Mouse (Mus musculus) embryo, embryonic 9.5 days (tissue): Measurements from ENCODE around the gene Map3k7cl.

Experiments used
- DNase-seq: peaks from one replicate; pipeline ENCODE4 v3.0.0-alpha.2; 2017; ENCODE audit errors: extremely low spot score

The Map3k7cl gene

DNA sequence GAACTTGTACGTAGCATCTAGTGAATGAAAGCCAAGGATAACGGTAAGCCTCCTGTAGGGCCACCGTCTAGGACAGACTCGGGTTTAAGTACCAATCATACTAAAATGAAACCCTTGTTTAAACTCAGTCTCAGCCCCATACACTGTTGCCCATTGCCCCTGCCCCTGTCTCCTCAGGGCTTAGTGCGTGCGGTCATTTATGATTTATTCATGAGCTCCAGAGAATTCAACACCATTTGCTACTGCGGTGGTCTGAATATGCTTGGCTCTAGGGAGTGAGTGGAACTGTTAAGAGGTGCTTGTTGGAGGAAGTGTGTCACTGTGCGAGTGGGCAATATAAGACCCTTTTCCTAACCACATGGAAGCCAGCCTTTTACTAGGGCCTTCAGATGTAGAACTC, 34.7 kb downstream of the Map3k7cl start:
- DNase-seq: no peak

- no peak for DNase-seq
These were observed 41.0 kb downstream of the Map3k7cl start for GRCm38 (mm10) chr16:87594145-87594544.

- DNase-seq: no peak
These were observed 42.0 kb downstream of the Map3k7cl start for GRCm38 (mm10) chr16:87595149-87595548.

DNA sequence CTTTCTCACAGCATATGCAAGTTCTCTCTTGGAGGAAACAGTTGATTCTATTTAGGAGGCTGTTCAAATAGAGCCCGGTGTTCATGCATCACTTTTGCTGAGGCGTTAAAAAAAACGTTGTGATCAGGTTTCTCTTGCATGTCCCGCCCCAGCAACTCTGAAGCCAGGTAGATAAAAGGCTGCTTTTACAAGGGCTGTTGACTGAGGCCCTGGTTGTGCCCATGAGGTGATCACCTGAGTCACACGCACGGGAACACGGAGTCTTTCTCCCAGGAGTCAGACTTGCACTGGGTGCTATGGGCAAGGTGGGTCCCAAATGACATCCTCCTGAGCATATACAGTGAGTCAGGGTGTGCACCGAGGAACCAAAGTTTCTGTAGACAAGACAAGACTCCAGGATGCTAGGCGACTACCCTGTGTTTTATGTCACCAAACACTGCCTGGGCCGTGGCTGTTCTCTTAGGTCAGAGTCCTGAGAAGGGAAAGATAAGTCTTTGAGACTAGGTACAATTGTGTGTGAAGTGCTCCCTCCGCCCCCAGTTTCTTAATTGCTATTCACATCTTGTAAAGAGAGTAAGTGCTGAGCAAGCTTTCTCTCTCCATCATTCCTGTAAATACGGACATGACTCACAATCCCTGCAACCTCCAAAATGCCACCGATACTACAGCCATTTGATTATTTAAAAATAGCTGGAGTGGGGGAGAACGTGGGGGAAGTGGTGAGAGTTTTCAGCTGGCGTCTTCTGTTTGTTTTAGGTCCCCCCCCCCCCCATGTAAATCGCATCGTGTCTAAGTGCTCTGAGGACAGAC, 49.8 kb downstream of the Map3k7cl start:
- DNase-seq: no peak

- DNase-seq: no peak
These were observed 50.9 kb downstream of the Map3k7cl start for GRCm38 (mm10) chr16:87604002-87604401.

DNA sequence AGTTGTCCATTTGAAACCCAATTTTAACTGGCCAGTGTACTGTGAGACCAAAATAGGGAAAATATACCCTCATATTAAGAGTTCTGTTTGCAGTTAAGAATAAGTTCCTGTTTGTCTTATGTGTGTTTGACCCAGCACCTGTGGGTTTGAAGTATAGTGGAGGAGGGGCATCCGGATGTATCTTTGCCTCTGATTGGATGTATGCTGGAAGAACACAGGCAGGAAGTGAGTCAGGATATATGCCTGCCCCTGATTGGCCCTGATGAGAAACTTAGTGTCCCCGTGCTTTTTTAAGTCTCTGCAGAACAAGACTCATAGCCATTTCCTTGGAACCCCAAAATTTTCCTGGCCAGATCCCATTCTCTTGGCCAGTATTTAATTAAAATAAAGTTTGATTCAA, 51.8 kb downstream of the Map3k7cl start:
- no peak for DNase-seq

GRCm38 (mm10) chr16:87607383-87607782, 54.3 kb downstream of the Map3k7cl start:
- DNase-seq: no peak

GRCm38 (mm10) chr16:87607959-87608358, 54.8 kb downstream of the Map3k7cl start:
- DNase-seq: no peak

DNA sequence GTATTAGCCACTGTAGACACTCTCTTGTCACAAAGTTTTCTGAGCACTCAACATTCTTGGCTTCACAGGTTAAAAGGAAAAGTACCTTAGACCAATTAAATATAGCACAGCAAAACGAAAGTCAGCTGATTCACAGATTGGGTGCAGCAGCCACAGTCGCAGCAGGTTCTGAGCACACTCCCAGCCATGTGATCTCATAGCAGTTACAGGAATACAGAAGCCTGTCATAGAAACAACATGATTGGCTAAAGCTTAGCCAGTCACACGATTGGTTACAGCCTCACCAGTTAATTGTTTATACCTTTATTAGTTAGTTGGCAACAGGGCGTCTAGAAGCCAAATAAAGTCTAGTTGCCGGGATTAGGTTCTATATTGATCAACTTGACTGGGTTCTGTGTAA, 57.0 kb downstream of the Map3k7cl start:
- no peak for DNase-seq

GRCm38 (mm10) chr16:87610556-87611295, 57.6 kb downstream of the Map3k7cl start:
- DNase-seq: no peak

GRCm38 (mm10) chr16:87611420-87611819, 58.3 kb downstream of the Map3k7cl start:
- no peak for DNase-seq

GRCm38 (mm10) chr16:87612218-87612838, 59.2 kb downstream of the Map3k7cl start:
- DNase-seq: no peak

DNA sequence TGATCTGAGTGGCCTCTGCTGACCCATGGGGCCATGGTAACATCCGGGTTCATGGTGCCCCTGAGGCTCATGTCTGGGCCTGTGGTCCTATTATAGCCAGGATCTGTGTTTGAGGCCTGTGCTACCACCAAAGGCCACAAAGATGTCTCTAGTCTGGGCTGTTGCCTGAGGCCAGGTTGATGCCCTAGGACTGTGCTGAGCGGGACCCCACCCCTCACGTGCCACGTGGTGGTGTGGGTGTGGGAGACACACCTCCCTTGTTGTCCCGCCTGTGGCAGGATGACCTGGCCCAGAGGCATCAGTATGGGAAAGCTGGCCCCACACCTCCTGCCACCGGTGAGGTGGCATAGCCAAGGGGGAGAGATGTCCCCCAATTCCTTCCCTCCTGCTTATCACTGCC, 64.2 kb downstream of the Map3k7cl start:
- no peak for DNase-seq

DNA sequence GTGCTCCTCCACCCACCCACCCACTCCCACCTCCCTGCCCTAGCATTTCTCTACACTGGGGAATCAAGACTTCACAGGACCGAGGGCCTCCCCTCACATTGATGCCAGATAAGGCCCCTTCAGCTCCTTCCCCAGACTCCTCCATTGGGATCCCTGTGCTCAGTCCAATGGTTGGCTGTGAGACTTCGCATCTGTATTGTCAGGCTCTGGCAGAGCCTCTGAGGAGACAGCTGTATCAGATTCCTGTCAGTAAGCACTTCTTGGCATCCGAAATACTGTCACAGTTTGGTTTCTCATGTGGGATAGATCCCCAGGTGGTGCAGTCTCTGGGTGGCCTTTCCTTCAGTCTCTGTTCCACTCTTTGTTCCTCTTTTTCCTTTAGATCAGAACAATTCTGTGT, 68.1 kb downstream of the Map3k7cl start:
- no peak for DNase-seq

DNA sequence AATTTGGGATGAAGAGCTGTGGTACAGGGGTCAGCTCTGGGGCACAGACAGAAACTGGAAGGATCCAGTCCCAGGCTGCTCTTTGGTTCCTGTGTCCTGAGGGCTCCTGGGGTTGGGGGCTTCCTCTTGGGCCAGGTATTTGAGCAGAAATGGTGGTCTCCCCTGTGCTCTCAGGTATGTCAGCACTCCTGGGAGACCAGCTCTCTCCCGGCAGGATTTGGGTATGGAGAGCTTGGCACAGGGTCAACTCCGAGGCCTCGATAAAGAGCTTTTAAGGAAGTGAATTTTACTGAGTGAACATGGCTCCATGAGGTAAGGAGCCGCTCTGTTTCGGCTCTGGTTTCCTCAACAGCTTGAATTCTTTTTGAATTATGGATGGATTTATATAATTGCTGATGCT, 70.8 kb downstream of the Map3k7cl start:
- no peak for DNase-seq

DNA sequence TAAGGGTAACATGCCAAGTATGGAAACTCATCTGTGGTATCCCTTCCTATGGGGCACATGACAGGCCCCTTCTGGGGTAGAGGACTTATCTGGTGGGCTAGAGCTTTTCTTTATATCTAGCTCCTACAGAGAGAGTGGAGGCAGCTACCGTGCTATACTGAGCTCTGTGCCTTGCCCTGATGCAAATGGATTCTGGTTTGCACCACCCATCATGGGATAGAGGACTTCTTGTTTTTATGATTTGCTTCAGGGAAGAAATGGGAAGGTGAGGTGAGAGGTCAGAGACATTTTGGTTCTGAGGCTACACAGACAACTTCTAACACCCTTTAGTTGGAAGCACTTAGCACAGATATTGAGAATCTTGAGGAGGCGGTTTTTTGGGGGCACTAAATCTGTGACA, 71.8 kb downstream of the Map3k7cl start:
- DNase-seq: no peak

- no peak for DNase-seq
These were observed 72.2 kb downstream of the Map3k7cl start for GRCm38 (mm10) chr16:87625341-87625740.

DNA sequence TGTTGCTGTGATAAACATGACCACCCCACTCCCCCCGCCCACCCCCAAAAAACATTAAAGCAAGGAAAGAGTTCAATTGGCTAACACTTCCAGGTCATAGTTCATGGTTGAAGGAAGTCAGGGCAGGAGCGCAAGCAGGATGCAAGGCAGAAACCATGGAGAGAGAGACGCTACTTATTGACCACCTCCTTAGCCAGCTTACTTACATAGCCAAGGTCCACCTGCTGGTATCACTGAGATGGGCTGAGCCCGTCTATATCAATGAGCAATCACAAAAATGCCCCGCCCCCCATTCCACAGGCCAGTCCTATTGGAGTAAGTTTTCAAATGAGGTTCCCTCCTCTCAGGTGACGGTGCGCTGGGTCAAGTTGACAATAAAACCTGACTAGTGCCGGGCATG, 72.7 kb downstream of the Map3k7cl start:
- DNase-seq: no peak

GRCm38 (mm10) chr16:87626696-87627095, 73.6 kb downstream of the Map3k7cl start:
- DNase-seq: no peak

- DNase-seq: no peak
These were observed 81.6 kb downstream of the Map3k7cl start for GRCm38 (mm10) chr16:87634709-87635108.

GRCm38 (mm10) chr16:87635213-87635755, 82.2 kb downstream of the Map3k7cl start:
- no peak for DNase-seq

DNA sequence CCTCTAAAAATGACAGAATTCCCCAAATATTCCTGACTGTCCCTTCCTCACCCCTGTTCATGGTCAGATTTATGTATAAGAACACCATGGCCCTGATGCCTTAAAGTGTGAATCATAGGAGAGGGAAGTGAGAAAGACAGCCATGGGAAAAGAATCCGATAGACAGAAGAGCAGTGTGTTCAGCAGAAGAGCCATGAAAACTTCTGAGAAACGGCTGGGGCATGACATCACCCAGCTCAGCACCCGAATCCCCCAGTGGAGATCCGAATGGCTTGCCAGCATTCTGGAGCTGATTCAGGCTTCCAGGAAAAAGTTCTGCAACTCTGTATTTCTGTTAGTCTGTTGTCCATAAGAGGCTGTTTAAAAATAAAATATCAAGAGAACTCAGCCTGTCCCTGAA, 82.7 kb downstream of the Map3k7cl start:
- DNase-seq: no peak
